Mouse (Mus musculus): ENCODE measurements around the gene Dgka. TPM values are rescaled to one million over a fixed set of nuclear protein-coding genes. Genes with fewer than 3 reads are reported as not detected.
"Not testable (repeated sequence)": the region's sequence is repeated elsewhere in the genome, so short reads cannot be mapped to it uniquely, and the experiment has no call there.

Gene Dgka
- polyA plus RNA-seq, 1 experiment from 2014 or later, result 7.1 TPM

DNA sequence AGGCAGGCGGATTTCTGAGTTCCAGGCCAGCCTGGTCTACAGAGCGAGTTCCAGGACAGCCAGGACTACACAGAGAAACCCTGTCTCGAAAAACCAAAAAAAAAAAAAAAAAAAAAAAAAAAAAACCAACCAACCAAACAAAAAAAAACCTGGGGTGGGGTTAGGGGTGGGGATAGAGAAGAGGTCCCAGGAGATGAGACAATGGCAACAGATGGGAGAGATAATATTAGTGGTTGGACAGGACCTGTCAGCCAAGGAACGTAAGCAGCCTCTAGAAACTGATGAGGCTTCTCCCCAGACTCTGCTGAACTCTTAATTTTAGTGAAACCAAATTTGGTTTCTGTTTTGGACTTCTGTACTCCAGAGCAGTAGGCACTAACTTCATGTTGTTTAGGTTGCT lies 19.2 kb downstream of the Dgka start:
- 86% methylated on average over 4 of the region's 4 CpGs for WGBS
- not testable (repeated sequence) for H3K9ac ChIP-seq; H3K27ac ChIP-seq; H3K36me3 ChIP-seq; H3K9me3 ChIP-seq; ATAC-seq; H3K27me3 ChIP-seq (replicated peaks); H3K4me2 ChIP-seq (replicated peaks); H3K4me3 ChIP-seq (replicated peaks); H3K4me1 ChIP-seq (replicated peaks)

DNA sequence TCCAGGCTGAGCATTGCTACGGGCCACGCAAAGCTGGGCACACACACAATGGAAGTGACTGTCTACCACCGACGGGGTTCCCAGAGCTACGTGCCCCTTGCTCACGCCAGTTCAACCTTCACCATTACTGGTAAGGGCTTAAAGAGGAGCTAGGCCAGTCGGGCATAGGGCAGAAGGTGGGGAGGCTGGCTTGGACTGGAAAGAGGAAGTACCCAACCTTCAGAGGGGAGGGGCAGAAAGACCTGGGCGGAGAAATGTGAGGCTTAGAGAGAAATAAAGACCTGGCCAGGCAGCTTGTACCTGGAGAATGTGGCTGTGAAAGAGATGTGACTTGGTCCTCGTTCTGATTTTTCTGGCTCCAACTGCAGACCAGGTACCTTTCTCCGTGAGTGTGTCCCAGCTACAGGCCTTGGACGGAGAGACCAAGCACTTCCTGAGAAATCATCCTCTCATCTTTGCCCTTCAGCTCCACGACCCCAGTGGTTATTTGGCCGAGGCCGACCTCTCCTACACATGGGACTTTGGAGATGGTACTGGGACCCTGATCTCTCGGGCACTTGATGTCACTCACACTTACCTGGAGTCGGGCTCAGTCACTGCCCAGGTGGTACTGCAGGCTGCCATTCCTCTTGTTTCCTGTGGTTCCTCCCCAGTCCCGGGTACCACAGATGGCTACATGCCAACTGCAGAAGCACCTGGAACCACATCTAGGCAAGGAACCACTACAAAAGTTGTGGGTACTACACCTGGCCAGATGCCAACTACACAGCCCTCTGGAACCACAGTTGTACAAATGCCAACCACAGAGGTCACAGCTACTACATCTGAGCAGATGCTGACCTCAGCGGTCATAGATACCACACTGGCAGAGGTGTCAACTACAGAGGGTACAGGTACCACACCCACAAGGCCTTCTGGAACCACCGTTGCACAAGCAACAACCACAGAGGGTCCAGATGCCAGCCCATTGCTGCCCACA lies 28.8 kb downstream of the Dgka start:
- Histone ChIP-seq H3K4me2 (replicated peaks) (no peak overlapping the region), H3K4me3 (replicated peaks) (no peak overlapping the region), H3K4me1 (replicated peaks) (no peaks in the 10 kb centered on the region), H3K27ac (no peak overlapping the region), H3K9me3 (no peaks in the 10 kb centered on the region), H3K27me3 (replicated peaks) (no peaks in the 10 kb centered on the region), H3K9ac (no peak overlapping the region), H3K36me3 (no peaks in the 10 kb centered on the region)
- peak; percentile 62 for ATAC-seq
- 86% methylated on average over 19 of the region's 19 CpGs for WGBS

DNA sequence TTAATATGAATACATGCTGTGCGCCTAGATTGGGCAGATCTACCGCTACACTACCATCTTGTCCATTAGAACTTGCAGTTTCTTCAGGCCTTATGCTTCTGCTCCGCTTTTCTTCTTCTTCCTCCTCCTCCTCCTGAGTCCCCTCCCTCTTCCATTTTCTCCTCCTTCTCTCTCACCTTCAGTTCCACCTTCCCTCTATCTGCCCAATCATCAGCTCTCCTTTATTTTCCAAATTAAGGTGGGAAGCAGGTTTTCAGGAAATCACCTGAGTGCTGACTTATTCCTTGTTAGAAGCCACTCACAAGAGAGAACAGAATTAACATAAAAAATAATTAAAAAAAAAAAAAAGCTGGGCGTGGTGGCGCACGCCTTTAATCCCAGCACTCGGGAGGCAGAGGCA lies 33.3 kb downstream of the Dgka start:
- not testable (repeated sequence) for H3K9ac ChIP-seq; H3K9me3 ChIP-seq; H3K4me2 ChIP-seq (replicated peaks); H3K4me3 ChIP-seq (replicated peaks); H3K36me3 ChIP-seq; H3K27ac ChIP-seq; H3K4me1 ChIP-seq (replicated peaks); H3K27me3 ChIP-seq (replicated peaks); ATAC-seq
- 92% methylated on average over 7 of the region's 7 CpGs for WGBS

DNA sequence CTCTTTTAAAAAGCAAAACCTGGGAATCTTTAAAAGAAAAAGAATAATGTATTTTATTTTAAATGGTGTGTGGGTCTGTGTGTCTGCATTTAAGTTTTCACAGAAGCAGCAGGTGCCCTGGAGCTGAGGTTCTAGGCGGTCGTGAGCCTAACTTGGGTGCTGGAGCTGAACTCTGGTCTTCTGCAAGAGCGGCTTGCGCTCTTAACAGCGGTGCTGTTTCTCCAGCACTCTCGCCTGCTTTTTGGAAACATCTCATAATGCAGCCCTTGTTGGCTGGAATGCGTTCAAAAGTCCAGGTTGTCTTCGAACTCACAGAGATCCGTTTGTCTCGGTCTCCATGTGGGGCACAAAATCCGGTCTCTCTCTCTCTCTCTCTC lies 39.4 kb downstream of the Dgka start:
- Histone ChIP-seq H3K27ac (peak overlapping the region; percentile 98; the same call in 1 of the 2 replicates), H3K36me3 (peaks cover 21% of the 10 kb centered on the region), H3K4me3 (replicated peaks) (peak overlapping the region; percentile 90), H3K9me3 (no peaks in the 10 kb centered on the region), H3K4me1 (replicated peaks) (peaks cover 20% of the 10 kb centered on the region), H3K9ac (peak overlapping the region; percentile 50; the same call in 1 of the 2 replicates), H3K27me3 (replicated peaks) (no peaks in the 10 kb centered on the region), H3K4me2 (replicated peaks) (peak overlapping the region; percentile 63)
- ATAC-seq, result peak; percentile 56
- 10% methylated on average over 11 of the region's 11 CpGs for WGBS

DNA sequence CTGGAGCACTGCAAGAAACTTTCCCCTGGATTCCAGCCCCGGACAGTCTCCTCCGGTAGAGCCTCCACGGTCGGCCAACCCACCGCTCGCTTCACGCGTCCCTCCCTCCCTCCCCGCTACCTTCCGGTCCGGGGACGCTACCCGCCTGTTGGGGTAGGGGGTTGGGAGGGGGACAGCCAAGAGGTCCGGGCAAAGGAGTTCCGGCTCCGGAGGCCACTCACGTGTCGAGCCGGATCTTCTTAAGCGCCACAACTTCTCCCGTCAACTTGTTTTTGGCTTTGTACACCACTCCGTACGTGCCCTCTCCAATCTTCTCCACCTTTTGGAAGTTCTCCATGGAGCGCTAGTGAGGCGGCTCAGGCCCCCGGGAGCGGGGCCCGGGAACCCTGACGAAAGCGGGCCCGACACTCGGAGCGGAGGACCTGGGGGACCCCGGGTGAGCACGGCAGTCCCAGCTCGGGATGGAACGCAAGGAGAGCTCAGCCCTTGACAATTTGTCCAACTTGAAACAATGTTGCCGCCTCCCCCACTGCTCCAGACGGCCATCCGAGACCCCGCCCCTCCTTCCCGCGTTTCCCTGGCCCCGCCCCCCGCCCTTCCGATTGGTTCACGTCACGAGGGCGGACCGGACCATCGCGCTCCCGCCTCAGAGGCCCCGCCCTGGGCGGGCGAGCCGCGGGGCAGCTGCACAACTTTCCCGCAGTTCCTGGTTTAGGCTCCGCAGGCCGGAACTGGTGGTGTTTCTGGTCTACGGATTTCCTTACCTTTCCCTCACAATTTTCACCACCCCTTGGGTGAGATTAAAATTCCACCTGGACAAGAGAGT lies 40.0 kb downstream of the Dgka start, which contains the start of gene Cdk2:
Gene Cdk2, minus strand, starts transcription at position 541 of the 826 bp plus-strand sequence.
- WGBS, result under 1% methylated on average over 62 of the region's 62 CpGs
- Histone ChIP-seq H3K36me3 (peaks cover 25% of the 10 kb centered on the region), H3K27ac (peak within 1 kb of the TSS; percentile 98), H3K9me3 (no peaks in the 10 kb centered on the region), H3K27me3 (replicated peaks) (no peaks in the 10 kb centered on the region), H3K9ac (peak within 1 kb of the TSS; percentile 81), H3K4me2 (replicated peaks) (peak within 1 kb of the TSS; percentile 63), H3K4me1 (replicated peaks) (peaks cover 20% of the 10 kb centered on the region), H3K4me3 (replicated peaks) (peak within 1 kb of the TSS; percentile 90)
- peak; percentile 97 for ATAC-seq

DNA sequence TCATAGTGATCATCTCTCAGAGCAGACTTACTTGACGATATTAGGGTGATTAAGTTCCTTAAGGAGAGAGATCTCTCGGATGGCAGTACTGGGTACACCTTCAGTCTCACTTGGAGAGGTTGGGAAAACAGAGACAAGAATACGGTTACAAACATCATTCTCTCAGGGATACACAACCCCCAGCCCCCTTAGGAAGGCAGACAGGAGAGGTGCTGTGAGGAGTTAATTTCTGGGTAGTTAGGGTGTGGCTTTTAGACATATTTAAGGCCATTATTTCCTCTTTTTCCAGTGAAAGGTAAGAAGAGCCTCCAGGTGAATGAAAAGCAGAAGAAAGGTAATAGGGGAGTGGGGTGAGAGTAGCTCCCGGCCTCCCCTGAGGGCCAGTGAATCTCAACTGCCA lies 40.8 kb downstream of the Dgka start, which contains the start of gene Pmel:
Gene Pmel, plus strand, starts transcription at position 301 of the 400 bp plus-strand sequence.
- no peak for ATAC-seq
- WGBS, result 10% methylated on average over 4 of the region's 4 CpGs
- peaks cover 33% of the 10 kb centered on the region for H3K36me3 ChIP-seq
- peak within 1 kb of the TSS; percentile 90 for H3K4me3 ChIP-seq (replicated peaks)
- no peaks in the 10 kb centered on the region for H3K9me3 ChIP-seq
- H3K27me3 ChIP-seq (replicated peaks), result no peaks in the 10 kb centered on the region
- peak within 1 kb of the TSS; percentile 63 for H3K4me2 ChIP-seq (replicated peaks)
- H3K9ac ChIP-seq, result peak within 1 kb of the TSS; percentile 81
- H3K27ac ChIP-seq, result peak within 1 kb of the TSS; percentile 98
- peaks cover 20% of the 10 kb centered on the region for H3K4me1 ChIP-seq (replicated peaks)

DNA sequence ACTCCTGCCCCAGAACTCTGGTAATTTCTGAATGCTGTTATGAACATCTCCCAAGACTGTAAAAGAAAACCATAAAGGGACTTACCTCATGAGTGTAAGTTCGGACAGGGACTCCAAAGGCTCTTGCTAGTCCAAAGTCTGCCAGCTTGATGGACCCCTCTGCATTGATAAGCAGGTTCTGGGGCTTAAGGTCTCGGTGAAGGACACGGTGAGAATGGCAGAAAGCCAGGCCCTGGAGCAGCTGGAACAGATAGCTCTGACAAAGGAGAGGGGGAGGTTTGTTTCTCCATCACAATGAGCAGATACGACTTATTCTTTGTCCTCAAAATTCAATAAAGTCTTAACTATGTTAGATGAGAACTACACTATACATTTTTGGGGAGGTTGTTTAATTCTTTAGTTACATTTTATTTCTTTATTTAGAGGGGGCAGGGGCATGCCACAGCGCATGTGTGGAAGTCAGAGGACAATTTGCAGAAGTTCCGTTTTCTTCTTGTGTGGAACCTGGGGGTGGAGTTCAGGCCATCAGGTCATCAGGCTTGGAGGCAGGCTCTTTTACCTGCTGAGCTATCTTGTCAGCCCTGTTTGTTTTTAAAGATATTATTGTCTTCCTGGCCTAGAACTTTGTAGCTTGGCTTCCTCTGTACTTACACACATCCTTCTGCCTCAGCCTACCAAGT lies 42.2 kb downstream of the Dgka start:
- peaks cover 39% of the 10 kb centered on the region for H3K36me3 ChIP-seq
- peaks cover 20% of the 10 kb centered on the region for H3K4me1 ChIP-seq (replicated peaks)
- no peaks in the 10 kb centered on the region for H3K27me3 ChIP-seq (replicated peaks)
- no peak for ATAC-seq
- H3K4me3 ChIP-seq (replicated peaks), result no peak overlapping the region
- H3K9ac ChIP-seq, result no peak overlapping the region
- no peaks in the 10 kb centered on the region for H3K9me3 ChIP-seq
- 64% methylated on average over 6 of the region's 6 CpGs for WGBS
- no peak overlapping the region for H3K4me2 ChIP-seq (replicated peaks)
- H3K27ac ChIP-seq, result no peak overlapping the region

DNA sequence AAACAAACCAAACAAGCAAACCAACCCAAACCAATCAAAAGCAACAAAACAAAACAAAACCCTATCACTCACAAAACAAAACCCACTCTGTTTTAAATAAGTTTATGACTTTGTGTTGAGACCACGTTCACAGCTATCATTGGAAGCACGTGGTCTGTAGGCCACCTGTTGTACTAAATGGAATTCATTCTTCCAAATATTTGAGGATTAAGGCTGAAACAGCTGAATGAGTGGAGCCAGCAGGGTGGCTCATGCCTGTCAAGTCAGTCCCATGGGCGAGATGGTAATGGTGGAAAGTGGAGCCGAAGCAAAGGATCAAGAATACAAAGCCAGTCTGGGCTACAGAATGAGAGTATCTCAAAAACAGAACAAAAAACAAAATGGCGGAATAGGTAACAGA lies 43.9 kb downstream of the Dgka start:
- H3K36me3 ChIP-seq, result peaks cover 39% of the 10 kb centered on the region

DNA sequence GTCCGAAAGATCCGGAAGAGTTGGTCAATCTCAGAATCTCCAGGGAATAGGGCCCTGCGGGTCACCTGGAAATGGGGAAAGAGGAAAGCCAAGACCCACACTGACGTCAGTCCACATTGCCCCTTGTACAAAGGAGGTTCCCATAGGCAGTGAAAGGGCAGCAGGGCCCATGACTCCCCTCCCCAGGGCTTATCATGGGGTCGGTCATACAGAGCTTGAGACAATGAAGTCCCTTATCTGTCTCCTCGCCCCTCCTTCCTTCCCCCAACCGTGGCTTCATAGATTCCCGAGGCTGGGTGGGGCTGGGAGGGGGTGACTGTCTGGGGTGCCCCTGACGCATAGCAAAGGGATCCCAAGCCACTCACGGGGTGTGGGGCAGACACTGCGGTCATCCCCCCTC lies 45.0 kb downstream of the Dgka start:
- Histone ChIP-seq H3K9me3 (no peaks in the 10 kb centered on the region), H3K4me1 (replicated peaks) (peaks cover 16% of the 10 kb centered on the region), H3K36me3 (peaks cover 39% of the 10 kb centered on the region), H3K4me3 (replicated peaks) (no peak overlapping the region), H3K4me2 (replicated peaks) (no peak overlapping the region), H3K9ac (no peak overlapping the region), H3K27ac (no peak overlapping the region), H3K27me3 (replicated peaks) (no peaks in the 10 kb centered on the region)
- no peak for ATAC-seq
- WGBS, result 62% methylated on average over 11 of the region's 11 CpGs

More for the DNA sequence above, 43.9 kb downstream of the Dgka start:
- no peak overlapping the region for H3K4me3 ChIP-seq (replicated peaks)
- no peak overlapping the region for H3K4me2 ChIP-seq (replicated peaks)
- ATAC-seq, result no peak
- H3K27ac ChIP-seq, result no peak overlapping the region
- no peaks in the 10 kb centered on the region for H3K27me3 ChIP-seq (replicated peaks)
- no peak overlapping the region for H3K9ac ChIP-seq
- WGBS, result 93% methylated on average over 5 of the region's 5 CpGs
- H3K4me1 ChIP-seq (replicated peaks), result peaks cover 20% of the 10 kb centered on the region
- no peaks in the 10 kb centered on the region for H3K9me3 ChIP-seq

DNA sequence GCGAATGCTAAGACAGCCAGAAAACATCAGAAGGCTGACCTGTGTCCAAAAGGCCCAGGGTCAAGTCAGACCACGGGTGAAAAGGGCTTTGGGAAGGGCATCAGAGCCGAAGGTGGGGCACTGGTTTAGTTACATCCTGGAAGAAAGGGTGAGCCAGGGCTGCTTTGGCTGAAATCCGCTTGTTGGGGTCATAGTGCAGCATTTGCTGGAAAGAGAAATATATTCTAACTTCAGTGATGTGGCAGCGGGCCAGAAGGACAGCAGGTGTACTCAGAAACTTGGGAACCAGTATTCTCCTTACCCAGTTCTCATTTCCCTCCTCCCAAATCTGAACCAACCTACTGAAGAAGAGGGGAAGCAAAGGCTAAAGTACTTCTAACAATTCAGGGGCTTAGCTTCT lies 45.6 kb downstream of the Dgka start:
- Histone ChIP-seq H3K27me3 (replicated peaks) (no peaks in the 10 kb centered on the region), H3K36me3 (peaks cover 39% of the 10 kb centered on the region), H3K4me2 (replicated peaks) (no peak overlapping the region), H3K9me3 (no peaks in the 10 kb centered on the region), H3K4me3 (replicated peaks) (no peak overlapping the region), H3K9ac (no peak overlapping the region), H3K27ac (no peak overlapping the region), H3K4me1 (replicated peaks) (peaks cover 16% of the 10 kb centered on the region)
- 78% methylated on average over 5 of the region's 5 CpGs for WGBS
- no peak for ATAC-seq

DNA sequence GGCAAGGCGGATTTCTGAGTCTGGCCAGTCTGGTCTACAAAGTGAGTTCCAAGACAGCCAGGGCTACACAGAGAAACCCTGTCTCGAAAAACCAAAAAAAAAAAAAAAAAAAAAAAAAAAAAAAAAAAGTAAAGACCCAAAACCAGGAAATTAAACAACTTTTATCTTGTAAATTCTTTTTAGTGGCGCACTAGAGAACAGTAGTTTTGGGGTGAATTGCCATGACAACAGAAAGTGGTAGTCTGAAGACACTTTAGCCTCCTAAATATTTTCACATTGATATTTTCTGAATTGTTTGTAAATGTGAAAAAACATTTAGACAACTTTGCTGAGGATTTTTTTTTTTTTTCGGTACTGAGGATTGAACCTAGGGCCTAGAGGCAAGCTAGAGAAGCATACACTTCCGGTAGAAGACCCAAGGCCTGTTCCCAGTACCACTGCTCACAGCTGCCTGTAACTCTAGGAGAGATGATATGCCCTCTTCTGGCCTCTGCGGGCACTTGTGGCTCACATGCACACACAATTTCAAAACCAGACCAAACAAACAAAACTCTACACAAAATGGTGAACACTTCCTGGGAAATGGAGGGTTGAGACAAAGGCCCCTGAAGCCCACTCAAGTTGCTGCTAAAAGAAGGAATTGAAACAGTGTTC lies 47.5 kb downstream of the Dgka start:
- 0 out of 2 replicates have a peak, but pooled peaks cover 2% of the 10 kb centered on the region for H3K4me1 ChIP-seq (replicated peaks)
- H3K4me3 ChIP-seq (replicated peaks), result peak overlapping the region; percentile 33; the same call in 1 of the 2 replicates
- peaks cover 33% of the 10 kb centered on the region for H3K36me3 ChIP-seq
- no peak overlapping the region for H3K9ac ChIP-seq
- no peak for ATAC-seq
- H3K9me3 ChIP-seq, result no peaks in the 10 kb centered on the region
- 80% methylated on average over 6 of the region's 6 CpGs for whole genome bisulfite sequencing
- no peak overlapping the region for H3K27ac ChIP-seq
- H3K27me3 ChIP-seq (replicated peaks), result no peaks in the 10 kb centered on the region
- H3K4me2 ChIP-seq (replicated peaks), result peak overlapping the region; percentile 64; the same call in 1 of the 2 replicates

Data from intestine, embryonic 15.5 days (tissue).